Mouse (Mus musculus): ENCODE data around the gene AC134908.4.
"Not testable (repeated sequence)": the region's sequence is repeated elsewhere in the genome, so short reads cannot be mapped to it uniquely, and the experiment has no call there.

The AC134908.4 gene

DNA sequence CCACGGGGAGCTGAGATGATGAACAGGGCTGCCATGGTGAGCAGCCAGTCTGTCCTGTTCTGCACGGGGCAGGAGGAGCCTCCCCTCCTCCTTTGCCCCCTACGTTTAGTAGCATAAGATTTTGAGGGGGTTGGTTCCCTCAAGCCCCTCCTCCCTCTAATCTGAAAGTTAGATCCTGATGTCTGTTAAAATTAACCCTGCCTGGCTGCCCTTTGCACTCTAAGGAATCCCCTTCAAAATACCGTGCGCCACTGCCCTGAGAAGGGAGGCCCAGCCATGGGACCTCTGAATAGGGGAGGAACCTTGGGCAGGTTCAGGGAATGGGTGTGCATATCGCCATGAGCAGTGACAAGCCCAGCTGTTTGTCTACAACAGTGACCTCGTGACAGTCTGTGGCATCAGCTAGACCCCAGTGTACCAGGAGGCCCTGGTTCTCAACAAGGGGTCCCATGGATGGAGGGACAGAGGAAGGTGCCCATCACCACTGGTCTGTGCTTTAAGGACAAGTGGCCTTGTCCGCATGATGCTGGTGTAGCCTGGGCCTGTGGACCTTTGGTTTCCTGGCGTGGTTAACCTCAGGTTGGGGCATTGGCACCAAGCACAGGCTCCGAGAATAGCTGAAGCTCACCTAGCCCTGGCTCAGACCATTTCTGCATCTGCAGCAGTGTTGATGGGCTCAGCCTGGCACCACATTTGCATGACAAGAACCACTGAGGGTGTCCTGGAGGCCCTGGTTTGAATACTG, 20.0 kb downstream of the AC134908.4 start:
- DNase-seq (ENCODE audit: low spot score in 2 of 2): no peak

DNA sequence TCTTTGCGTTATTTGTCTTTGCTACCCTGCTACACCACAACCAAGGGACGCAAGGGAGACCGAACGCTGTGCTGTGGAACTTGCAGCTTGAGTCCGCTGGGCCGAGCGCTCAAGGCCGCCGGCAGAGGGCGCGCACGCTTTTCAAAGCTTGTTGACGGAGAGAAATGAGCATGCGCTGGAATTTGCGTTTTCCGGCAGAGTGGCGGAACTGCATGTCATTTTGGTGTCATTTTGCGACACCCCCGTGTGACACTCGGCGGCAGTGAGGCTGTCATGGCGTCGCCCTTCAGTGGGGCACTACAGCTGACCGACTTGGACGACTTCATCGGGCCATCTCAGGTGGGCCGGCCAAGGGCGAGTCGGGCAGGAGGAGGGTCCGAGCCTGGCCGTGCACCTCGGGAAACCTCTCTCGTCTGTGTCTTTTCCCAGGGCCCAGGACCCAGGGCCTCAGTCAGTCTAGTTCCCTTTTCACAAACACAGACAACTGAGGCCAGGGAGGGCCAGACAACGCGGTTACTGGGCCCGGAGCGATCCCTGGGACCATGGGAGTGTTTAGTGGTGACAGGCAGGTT, 21.8 kb downstream of the AC134908.4 start, which contains the start of gene Narfl:
Narfl (plus strand) TSS at position 228 of the 572 bp plus-strand sequence.
- DNase-seq (ENCODE audit: low spot score in 2 of 2): peak; percentile 99

DNA sequence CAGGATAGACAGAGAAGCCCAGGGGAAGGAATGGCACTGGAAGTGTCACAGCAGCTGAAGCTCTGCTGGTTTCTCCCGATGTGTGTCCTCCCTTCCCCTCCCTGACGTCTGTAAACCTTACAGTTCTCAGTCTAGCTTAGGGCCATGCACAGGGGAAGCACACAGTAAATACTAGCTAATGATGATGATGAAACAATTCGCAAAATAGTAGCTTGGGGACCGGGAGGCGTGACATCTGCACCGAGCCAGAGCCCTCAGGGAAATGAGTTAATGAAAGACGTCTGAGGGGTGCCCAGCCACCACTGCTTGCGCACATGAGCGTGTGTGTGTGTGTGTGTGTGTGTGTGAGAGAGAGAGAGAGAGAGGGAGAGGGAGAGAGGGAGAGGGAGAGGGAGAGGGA, 26.1 kb downstream of the AC134908.4 start:
- no peak for DNase-seq (ENCODE audit: low spot score in 2 of 2)

DNA sequence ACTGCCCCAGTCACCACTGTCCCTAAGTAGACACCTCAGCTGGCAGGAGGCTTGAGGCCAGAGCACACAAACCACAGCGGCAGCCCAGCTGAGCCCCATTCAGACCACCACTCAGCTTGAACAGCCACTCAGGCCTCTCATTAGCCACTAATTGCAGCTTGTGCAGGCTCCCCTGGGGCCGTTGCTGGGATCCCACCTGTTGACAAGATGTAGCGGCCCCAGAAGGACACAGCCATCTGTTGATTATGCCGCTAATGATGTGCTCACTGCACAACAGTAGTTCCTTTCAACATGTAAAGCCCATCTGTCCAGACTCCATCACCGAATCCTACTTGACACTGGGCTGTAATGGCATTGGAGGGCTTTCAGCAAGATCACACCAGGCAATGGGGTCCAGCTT, 29.6 kb downstream of the AC134908.4 start:
- no peak for DNase-seq (ENCODE audit: low spot score in 2 of 2)

DNA sequence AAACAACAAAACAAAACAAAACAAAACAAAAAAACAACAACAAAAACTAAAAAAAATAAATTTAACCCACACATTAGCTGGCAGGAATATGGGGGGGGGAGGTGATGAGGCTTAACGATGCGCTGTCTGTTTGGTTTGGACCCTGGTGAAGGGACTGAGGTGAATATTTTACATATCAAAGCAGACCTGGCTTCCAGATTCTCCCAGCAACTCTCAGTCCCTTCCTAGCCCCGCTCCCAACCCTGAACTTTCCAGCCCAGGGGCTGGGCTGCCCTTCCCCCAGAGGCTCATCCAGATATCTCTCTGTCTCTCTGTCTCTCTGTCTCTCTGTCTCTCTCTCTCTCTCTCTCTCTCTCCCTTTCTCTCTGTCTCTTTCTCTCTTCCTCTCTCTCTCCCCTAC, 32.9 kb downstream of the AC134908.4 start:
- DNase-seq (ENCODE audit: low spot score in 2 of 2): no peak

DNA sequence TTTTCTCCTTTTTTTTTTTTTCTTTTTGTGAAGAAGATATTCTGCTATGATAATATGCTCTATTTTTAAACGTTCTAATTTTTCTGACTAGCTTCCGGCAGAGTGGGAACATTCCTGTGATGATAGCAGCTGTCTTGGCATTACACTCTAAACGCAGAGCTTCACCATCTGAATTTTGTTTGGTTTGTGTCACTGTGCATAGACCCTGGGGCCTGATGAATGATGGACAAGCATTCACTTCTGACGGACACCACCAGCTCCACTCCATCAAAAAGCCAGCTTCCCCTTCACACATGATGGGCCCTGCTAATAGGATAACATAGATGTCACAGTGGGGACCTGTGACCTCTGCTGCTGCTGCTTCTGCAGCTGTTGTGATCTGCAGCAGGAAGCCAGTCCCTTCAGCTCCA, 33.9 kb downstream of the AC134908.4 start:
- no peak for DNase-seq (ENCODE audit: low spot score in 2 of 2)

DNA sequence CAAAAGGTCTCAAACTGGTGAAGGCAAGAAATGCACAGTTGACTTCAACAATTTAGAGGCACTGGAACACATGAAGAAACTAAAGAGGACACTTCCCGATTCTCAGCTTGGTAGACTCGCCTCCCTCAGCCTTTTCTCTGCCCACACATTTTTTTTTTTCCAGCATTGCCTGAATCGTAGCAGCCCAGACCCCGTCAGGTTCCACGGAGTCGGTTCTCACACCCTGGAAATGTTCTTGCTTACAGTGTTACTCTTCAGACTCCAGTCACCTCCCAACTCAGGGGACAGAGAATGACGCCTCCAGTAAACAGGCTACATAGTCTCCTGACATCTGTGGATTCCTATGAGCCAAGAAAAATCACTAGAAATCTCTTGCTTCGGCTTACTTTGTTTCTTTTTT, 35.3 kb downstream of the AC134908.4 start:
- DNase-seq (ENCODE audit: low spot score in 2 of 2): no peak

DNA sequence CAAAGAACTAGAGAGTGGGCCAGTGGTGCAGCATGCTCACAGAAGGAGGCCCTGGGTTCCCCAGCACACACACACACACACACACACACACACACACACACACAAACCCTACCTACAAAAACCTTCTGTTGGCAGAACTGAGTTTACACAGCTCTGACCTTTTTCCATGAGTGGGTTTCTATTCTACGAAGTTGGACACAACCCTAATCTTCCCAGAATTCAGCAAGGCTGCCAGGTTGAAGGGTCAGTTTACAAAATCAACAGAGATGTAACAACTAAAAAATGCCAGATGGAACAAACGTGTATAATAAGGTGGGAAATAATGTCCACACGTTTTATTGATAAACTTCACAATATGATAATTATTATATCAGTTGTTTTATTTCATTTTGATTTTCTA, 37.8 kb downstream of the AC134908.4 start:
- no peak for DNase-seq (ENCODE audit: low spot score in 2 of 2)

DNA sequence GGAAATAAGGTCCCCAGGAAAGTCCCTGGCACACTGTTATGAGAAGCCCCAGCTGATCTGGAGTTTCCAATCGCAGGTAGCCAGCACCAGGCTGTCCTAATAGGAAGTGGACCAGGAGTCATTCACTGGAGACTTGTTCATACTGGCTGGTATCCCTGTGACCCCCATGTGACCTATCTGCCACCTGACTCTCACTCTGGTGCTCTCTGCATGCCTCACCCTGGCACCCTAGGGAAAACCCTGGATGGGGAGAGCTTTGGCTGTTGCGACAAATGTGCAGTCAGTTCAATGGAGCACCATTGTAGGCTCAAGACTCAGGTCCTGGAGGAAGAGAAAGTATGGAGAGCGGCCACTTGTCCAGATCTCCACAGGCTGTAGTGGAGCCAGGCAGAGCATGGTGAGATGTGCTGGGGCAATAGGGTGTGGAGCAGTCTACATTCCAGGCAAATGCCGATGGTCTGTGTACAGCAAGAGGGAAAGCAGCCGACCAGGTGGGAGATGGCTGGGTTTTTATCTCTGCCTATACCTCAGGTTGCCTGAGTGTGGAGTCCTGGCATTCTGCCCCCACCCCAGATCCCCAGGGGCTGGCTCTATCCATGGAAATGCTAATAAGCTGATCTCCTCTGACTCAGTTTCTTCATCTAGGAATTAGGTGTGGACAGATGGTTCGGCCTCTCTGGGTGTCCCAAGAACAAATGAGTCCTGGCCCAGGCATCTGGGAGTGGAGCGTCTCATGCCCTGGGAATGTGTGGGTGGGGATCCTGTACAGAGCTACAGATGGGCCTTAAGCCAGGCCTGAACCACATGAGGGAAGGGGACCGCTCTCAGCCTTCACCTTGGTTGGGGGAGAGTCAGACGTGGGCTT, 38.8 kb downstream of the AC134908.4 start:
- no peak for DNase-seq (ENCODE audit: low spot score in 2 of 2)

DNA sequence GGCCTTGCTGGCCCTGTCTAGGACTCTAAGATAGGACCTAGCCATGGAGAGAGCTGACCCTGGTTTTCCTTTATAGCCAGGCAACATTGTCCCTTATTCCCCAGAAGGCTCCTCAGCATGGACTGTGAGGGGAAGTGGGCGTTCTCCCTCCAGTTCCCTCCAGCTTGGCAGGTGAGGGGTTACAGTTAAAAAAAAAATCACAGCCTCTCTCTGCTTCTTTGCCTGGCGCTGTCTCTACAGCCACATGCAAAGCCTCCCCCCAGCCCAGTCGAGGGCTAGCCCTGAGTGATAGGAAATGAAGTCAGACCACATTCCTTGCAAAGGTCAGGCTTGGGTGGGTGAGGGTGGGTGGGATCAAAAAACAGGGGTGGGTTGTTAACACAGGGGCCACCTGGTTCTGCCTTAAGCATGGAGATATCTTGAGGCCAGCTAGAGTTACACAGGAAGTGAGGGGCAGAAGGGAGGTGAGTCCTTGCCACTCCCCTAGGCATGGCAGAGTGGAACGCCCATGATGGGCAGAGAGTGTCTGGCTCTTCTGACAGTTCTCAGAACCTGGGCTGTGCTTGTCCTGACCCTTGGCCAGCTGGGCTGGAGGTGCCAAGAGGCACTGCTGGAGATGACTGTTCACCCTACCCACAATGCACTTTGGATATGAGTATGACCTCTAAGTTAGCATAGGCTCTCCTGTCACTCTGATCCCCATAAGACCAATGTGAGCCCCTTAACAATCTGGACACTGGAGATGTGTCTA, 39.7 kb downstream of the AC134908.4 start:
- no peak for DNase-seq (ENCODE audit: low spot score in 2 of 2)

DNA sequence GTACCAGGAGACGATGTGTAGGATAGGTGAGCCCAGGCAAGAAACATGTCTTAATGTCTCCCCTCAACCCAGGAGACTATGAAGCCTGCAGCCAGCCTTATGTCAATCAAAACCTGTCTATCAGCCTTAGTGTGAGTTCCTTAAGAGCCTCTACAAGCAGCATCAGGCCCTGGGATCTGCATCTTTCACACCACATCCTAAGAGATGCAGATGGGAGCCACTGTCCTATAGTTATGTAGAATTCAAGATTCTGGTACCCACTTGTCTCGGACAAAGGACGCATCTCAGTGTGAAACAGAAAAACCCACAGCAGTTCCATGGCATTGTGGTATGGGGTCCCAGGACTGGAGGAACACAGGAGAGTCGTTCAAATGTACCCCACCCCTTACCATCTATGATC, 40.4 kb downstream of the AC134908.4 start:
- DNase-seq (ENCODE audit: low spot score in 2 of 2): no peak

DNA sequence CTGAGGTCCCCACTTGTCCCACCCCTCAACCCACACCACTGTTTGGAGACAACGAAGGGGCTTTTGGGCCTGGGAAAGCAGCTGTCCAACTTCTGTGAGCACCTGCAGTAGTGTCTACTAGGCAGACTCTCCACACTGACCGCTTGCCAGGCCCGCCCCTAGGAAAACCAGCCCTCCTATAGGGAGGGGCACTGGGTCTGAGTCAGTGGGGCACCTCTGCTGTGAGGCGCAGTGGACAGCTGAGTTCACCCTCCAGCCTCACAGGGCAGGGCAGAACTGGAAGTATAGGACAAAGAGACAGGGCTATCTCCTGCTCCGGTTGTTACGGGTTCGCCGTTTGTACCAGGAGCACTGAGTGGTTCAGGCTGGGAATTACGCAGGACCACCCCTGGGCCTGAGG, 41.2 kb downstream of the AC134908.4 start, which contains the start of gene Msln:
Msln (minus strand) TSS at position 138 of the 400 bp plus-strand sequence.
- DNase-seq (ENCODE audit: low spot score in 2 of 2): no peak

DNA sequence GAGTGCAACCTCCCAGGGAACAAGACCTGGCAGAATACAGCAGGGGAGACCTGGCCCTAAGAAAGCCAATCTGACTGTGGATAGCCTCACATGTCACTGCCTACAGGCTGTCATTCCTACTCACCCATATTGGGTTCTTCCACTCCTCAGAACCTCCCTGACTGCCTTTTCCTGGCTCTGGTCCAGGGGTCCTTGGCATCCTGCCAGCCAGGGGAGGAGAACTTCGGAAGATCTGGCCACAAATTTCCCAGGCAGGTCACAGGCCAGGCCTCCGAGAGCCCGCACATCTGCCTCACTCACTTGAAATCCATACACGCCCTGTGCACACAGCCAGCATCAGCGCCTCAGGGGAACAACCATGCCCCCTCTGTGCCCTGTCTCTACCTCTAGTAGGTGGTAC, 44.0 kb downstream of the AC134908.4 start:
- peak; percentile 46 to 65 for DNase-seq (ENCODE audit: low spot score in 2 of 2)

DNA sequence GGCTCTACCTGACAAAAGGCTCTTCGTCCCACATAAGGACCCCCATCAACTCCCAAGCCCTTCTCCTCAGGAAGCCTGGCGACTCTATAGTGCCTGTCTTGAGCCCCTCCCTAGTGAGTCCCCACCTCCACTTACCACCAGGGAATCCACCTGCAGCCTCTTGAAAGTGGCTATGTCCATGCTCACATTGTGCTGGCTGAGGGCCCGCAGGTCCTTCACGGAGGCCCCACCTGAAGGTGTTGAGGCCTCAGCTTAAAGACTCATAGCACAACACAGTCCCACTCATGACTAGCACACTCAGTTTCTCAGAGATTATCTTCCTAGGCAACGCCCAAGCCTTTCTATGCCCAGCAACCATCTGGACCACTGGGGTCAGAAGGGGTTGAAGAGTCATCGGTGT, 46.1 kb downstream of the AC134908.4 start:
- DNase-seq (ENCODE audit: low spot score in 2 of 2): no peak

DNA sequence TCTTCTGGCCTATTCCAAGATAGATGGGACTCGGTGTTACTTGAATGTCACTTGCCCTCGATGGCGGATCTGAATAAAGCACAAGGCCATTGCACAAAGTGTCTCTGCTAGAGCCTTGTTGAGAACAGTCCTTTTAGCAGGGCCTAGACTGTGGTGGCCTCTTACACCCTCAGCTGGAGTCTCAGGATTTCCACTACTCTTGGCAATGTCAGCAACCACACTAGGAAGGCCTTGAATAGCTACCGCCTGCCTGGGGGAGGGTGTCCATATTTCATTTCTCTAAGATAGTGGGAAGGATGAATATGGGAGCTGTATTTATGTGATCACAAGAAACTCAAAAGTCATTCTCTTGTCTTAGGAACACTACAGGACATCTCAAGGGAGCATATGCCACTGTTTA, 47.2 kb downstream of the AC134908.4 start:
- no peak for DNase-seq (ENCODE audit: low spot score in 2 of 2)

DNA sequence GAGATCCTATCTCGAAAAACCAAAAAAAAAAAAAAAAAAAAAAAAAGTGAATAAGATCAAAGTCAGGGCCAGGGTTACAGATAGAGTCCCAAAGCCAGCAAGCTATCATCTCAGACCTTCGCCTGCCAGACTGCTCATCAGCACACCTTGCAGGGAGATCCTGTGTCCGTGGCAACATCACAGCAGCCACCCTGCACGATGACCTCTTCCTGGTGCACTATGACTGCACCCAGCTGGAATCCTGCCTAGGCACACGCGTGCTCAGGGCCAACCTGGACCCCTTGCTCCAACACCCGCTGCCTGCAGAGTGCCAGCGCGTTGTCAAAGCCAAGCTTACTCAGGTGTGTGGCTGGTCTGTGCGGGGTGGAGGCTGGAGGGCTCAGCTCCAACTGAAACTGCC, 51.1 kb downstream of the AC134908.4 start:
- no peak for DNase-seq (ENCODE audit: low spot score in 2 of 2)

DNA sequence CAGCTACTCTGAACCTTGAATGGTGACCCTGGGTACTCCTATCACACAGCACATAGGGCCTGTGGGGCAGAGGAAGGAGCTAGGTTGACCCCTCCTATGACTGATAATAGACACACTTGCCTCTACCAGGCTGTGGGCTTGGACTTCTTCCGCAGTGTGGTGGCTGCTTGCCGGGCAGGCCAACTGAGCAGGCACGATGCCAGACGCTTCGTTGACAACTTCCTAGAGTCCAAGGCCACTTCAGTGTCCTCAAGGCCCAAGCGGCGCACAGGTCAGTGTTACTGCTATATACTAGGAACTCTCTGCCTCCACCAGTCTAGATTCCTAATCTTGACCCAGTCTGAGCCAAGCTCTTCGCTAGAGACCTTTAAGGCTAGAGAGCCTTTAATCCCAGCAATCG, 51.6 kb downstream of the AC134908.4 start:
- DNase-seq (ENCODE audit: low spot score in 2 of 2): no peak

DNA sequence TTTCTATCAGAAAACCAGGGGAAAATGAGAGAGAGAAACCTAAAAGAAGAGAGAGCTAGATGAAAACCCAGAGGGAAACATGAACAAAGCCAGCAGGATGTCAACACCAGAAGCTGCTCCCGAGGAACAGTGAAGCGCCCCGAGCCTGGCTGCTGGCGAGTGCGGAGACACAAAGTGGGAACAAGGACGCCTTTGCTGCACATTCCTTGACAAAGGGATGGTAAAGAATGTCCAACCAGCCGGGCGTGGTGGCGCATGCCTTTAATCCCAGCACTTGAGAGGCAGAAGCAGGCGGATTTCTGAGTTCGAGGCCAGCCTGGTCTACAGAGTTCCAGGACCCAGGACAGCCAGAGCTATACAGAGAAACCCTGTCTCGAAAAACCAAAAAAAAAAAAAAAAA, 54.0 kb downstream of the AC134908.4 start:
- DNase-seq (ENCODE audit: low spot score in 2 of 2): not testable (repeated sequence)

All from cerebellum, postnatal 4 days (tissue).